Comparison of ENCODE assay signal across 18 mouse cellular contexts in genomic region chr1:35697218-35697617, GRCm38 (mm10).
A peak's percentile ranks its signal among the peaks of the same experiment; 100 is the strongest.
DNase-seq lines count a peak whose midpoint lies in the region; ATAC-seq and TF ChIP-seq lines count a peak whose summit lies in the region.
"Had no signal": no experiment of that assay in that cellular context is flagged by ENCODE, and none has a peak within 500 bp of the region (broad histone marks: within the 10 kb centered on the region; RNA-seq: fewer than 3 reads in every experiment).

No protein-coding gene starts in this region.

- no peaks in the 10 kb centered on the region for H3K79me2 ChIP-seq in CH12.LX (replicated peaks; ENCODE audit: control insufficient read depth, extremely low read depth, insufficient read depth, poor library complexity, severe bottlenecking)

- DNase-seq in forebrain, embryonic 14.5 days (ENCODE audit: low spot score), result peak; percentile 74
- no peak for DNase-seq in forebrain, embryonic 10.5 days (ENCODE audit: extremely low spot score, low spot score)
- DNase-seq in kidney, postnatal 14 days, result peak; percentile 15
- no peak for DNase-seq in kidney, adult 2 months
- DNase-seq in CH12.LX (ENCODE audit: extremely low read depth), result no peak
- no peak for DNase-seq in ovary, postnatal 36 days (ENCODE audit: low spot score)
- DNase-seq: adrenal gland, adult 8-10 months; cerebellum, adult 2 months; heart, adult 18-20 months; right cerebral cortex, adult 18-20 months; thymus, postnatal 4 days had no signal

- H3K4me1 ChIP-seq in forebrain, embryonic 14.5 days (ENCODE audit: control insufficient read depth, insufficient read depth, low read length), result peaks cover 18% of the 10 kb centered on the region
- peaks cover 42% of the 10 kb centered on the region for H3K4me1 ChIP-seq in forebrain, embryonic 10.5 days
- H3K4me1 ChIP-seq in kidney, adult 2 months (ENCODE audit: control insufficient read depth, insufficient read depth, low read length), result no peaks in the 10 kb centered on the region
- no peaks in the 10 kb centered on the region for H3K4me1 ChIP-seq in CH12.LX (ENCODE audit: control insufficient read depth in 1 of 2, insufficient read depth in 2 of 2)
- peaks cover 33% of the 10 kb centered on the region for H3K4me1 ChIP-seq in midbrain, embryonic 13.5 days (replicated peaks)
- H3K4me1 ChIP-seq: limb, embryonic 12.5 days; liver, embryonic 15.5 days; megakaryocyte, embryonic 14.5 days had no signal

- 3% methylated on average over 4 of the region's 4 CpGs for WGBS in forebrain, embryonic 14.5 days
- WGBS in forebrain, embryonic 10.5 days, result 7% methylated on average over 4 of the region's 4 CpGs
- 36% methylated on average over 4 of the region's 4 CpGs for WGBS in kidney, adult 2 months
- 3% methylated on average over 4 of the region's 4 CpGs for WGBS in midbrain, embryonic 13.5 days

- TF ChIP-seq RAD21 in CH12.LX (IDR thresholded peaks at IDR 0.05; ENCODE audit: low read depth, low read length), result no peak

- TF ChIP-seq POLR2A in kidney, adult 2 months (IDR thresholded peaks at IDR 0.05; ENCODE audit: low read depth, low read length), result no peak
- TF ChIP-seq POLR2A in CH12.LX (IDR thresholded peaks at IDR 0.05; ENCODE audit: low read depth, low read length), result no peak

- no peak for TF ChIP-seq EP300 in CH12.LX (IDR thresholded peaks at IDR 0.05; ENCODE audit: low read length)

- H3K36me3 ChIP-seq in forebrain, embryonic 14.5 days (ENCODE audit: control insufficient read depth, insufficient read depth, low read length), result no peaks in the 10 kb centered on the region
- H3K36me3 ChIP-seq in forebrain, embryonic 10.5 days (replicated peaks), result no peaks in the 10 kb centered on the region
- no peaks in the 10 kb centered on the region for H3K36me3 ChIP-seq in kidney, adult 2 months (ENCODE audit: control insufficient read depth, insufficient read depth, low read length)
- no peaks in the 10 kb centered on the region for H3K36me3 ChIP-seq in CH12.LX (replicated peaks in 1 of 2; ENCODE audit: control insufficient read depth in 1 of 2, insufficient read depth in 1 of 2, low read length in 1 of 2)
- no peaks in the 10 kb centered on the region for H3K36me3 ChIP-seq in midbrain, embryonic 13.5 days
- H3K36me3 ChIP-seq: hindbrain, embryonic 13.5 days; limb, embryonic 12.5 days; liver, embryonic 15.5 days had no signal

- H3K27ac ChIP-seq in forebrain, embryonic 14.5 days (ENCODE audit: low read depth, low read length), result peak overlapping the region; percentile 17; the same call in 1 of the 2 replicates
- no peak overlapping the region; the same call in 1 of the 2 replicates for H3K27ac ChIP-seq in forebrain, embryonic 10.5 days
- H3K27ac ChIP-seq in kidney, adult 2 months (ENCODE audit: insufficient read depth, low read depth, low read length), result no peak overlapping the region
- H3K27ac ChIP-seq in CH12.LX (ENCODE audit: insufficient read depth, low read depth), result no peak overlapping the region
- H3K27ac ChIP-seq in midbrain, embryonic 13.5 days, result peak overlapping the region; percentile 63; the same call in 1 of the 2 replicates
- H3K27ac ChIP-seq: kidney, postnatal 0 days; limb, embryonic 12.5 days; liver, embryonic 15.5 days had no signal

- no peak for TF ChIP-seq CTCF in kidney, adult 2 months (conservative IDR thresholded peaks at IDR 0.05; ENCODE audit: insufficient read depth, insufficient read length, low read depth, low read length)
- no peak for TF ChIP-seq CTCF in CH12.LX (conservative IDR thresholded peaks at IDR 0.05 in 1 of 2, IDR thresholded peaks at IDR 0.05 in 1 of 2; ENCODE audit: low read depth in 2 of 2, low read length in 2 of 2)

- no peak; the same call in 1 of the 2 replicates for ATAC-seq in forebrain, embryonic 14.5 days
- ATAC-seq in midbrain, embryonic 13.5 days, result no peak
- ATAC-seq: intestine, embryonic 16.5 days had no signal

- H3K4me3 ChIP-seq in forebrain, embryonic 14.5 days (ENCODE audit: low read depth, low read length), result no peak overlapping the region
- no peak overlapping the region for H3K4me3 ChIP-seq in forebrain, embryonic 10.5 days
- H3K4me3 ChIP-seq in kidney, adult 2 months (ENCODE audit: insufficient read depth, low read depth, low read length), result no peak overlapping the region
- no peak overlapping the region for H3K4me3 ChIP-seq in CH12.LX (replicated peaks in 1 of 3; ENCODE audit: low read depth in 2 of 3, low read length in 2 of 3, poor library complexity in 1 of 3)
- no peak overlapping the region for H3K4me3 ChIP-seq in midbrain, embryonic 13.5 days (replicated peaks)
- H3K4me3 ChIP-seq: hindbrain, embryonic 13.5 days; limb, embryonic 12.5 days; liver, embryonic 15.5 days; megakaryocyte, embryonic 14.5 days had no signal

- dilution Hi-C loops in CH12.LX (cut with MboI; ENCODE audit: extremely low pct_ligation_motif_present, extremely low pct_unique_long_range_greater_than_20kb, low sequenced_read_pairs), result no loop called here

- H3K4me2 ChIP-seq in forebrain, embryonic 14.5 days (ENCODE audit: low read length), result no peak overlapping the region
- 0 out of 2 replicates have a peak overlapping the region, but pooled peaks have one; percentile 31 for H3K4me2 ChIP-seq in CH12.LX (ENCODE audit: insufficient read depth, low read depth, poor library complexity, severe bottlenecking)
- H3K4me2 ChIP-seq in midbrain, embryonic 13.5 days (replicated peaks), result no peak overlapping the region
- H3K4me2 ChIP-seq: hindbrain, embryonic 13.5 days; limb, embryonic 12.5 days; liver, embryonic 15.5 days had no signal

- no peaks in the 10 kb centered on the region for H3K9me3 ChIP-seq in forebrain, embryonic 14.5 days (replicated peaks; ENCODE audit: control insufficient read depth, low read length)
- peaks cover 5% of the 10 kb centered on the region; the same call in 1 of the 2 replicates for H3K9me3 ChIP-seq in forebrain, embryonic 10.5 days
- no peaks in the 10 kb centered on the region for H3K9me3 ChIP-seq in CH12.LX (replicated peaks; ENCODE audit: low read length)
- H3K9me3 ChIP-seq in midbrain, embryonic 13.5 days, result no peaks in the 10 kb centered on the region; the same call in 1 of the 2 replicates
- H3K9me3 ChIP-seq: hindbrain, embryonic 13.5 days; limb, embryonic 12.5 days; liver, embryonic 15.5 days had no signal

- in situ Hi-C loops in CH12.LX (cut with MboI; ENCODE audit: low pct_ligation_motif_present, low pct_unique_long_range_greater_than_20kb, low sequenced_read_pairs), result no loop called here

- no peak overlapping the region for H3K9ac ChIP-seq in forebrain, embryonic 14.5 days (ENCODE audit: low read length)
- H3K9ac ChIP-seq in CH12.LX (ENCODE audit: insufficient read depth, low read depth), result no peak overlapping the region
- no peak overlapping the region for H3K9ac ChIP-seq in midbrain, embryonic 13.5 days (replicated peaks)
- H3K9ac ChIP-seq: limb, embryonic 12.5 days; liver, embryonic 15.5 days had no signal

- H3K27me3 ChIP-seq in forebrain, embryonic 14.5 days (replicated peaks; ENCODE audit: control insufficient read depth, insufficient read depth, low read length), result no peaks in the 10 kb centered on the region
- H3K27me3 ChIP-seq in forebrain, embryonic 10.5 days (ENCODE audit: poor library complexity, severe bottlenecking), result peaks cover 13% of the 10 kb centered on the region
- no peaks in the 10 kb centered on the region for H3K27me3 ChIP-seq in kidney, adult 2 months (replicated peaks; ENCODE audit: control insufficient read depth, insufficient read depth, low read length)
- peaks cover 1% of the 10 kb centered on the region for H3K27me3 ChIP-seq in CH12.LX (replicated peaks)
- no peaks in the 10 kb centered on the region for H3K27me3 ChIP-seq in midbrain, embryonic 13.5 days
- H3K27me3 ChIP-seq: hindbrain, embryonic 13.5 days; liver, embryonic 15.5 days had no signal

TF ChIP-seq in CH12.LX, 34 proteins besides CTCF, POLR2A, EP300 and RAD21:
- TF ChIP-seq ZMIZ1 (IDR thresholded peaks at IDR 0.05; ENCODE audit: low read depth, low read length) (no peak), SMC3 (IDR thresholded peaks at IDR 0.05; ENCODE audit: low read depth, low read length) (no peak), TBP (conservative IDR thresholded peaks at IDR 0.05; ENCODE audit: low read depth, low read length) (no peak), MXI1 (IDR thresholded peaks at IDR 0.05; ENCODE audit: low read depth, low read length) (no peak), MEF2A (IDR thresholded peaks at IDR 0.05; ENCODE audit: borderline replicate concordance, low read depth, low read length) (no peak)

Comparison
In these comparisons a context has a peak if more than half of its experiments do, and no peak if none do; other contexts are left out.
1. DNase-seq: peak in forebrain, embryonic 14.5 days (single experiment) and kidney, postnatal 14 days (single experiment); none in forebrain, embryonic 10.5 days (single experiment), kidney, adult 2 months (single experiment), CH12.LX (single experiment) and ovary, postnatal 36 days (single experiment).
2. H3K27ac ChIP-seq: peak in forebrain, embryonic 14.5 days (single experiment) and midbrain, embryonic 13.5 days (single experiment); none in forebrain, embryonic 10.5 days (single experiment), kidney, adult 2 months (single experiment) and CH12.LX (single experiment).